Mouse (Mus musculus) heart, embryonic 12.5 days (tissue): ENCODE measurements at regions not wholly inside any gene's neighbourhood (a gene's known extent, or its start where the extent isn't known, plus 50 kb on each side); places are given as distances from the start of the nearest gene placed in this dataset.

Experiments used
- ATAC-seq: fragments of 200-750 bp; cut with Nextera tagmentation; 2 replicates; pipeline ENCODE4 v1.8.0; 2017; ENCODE audit warnings: moderate TSS enrichment, moderate library complexity; ENCODE audit not compliant: insufficient number of reproducible peaks, low FRiP score
- H3K27ac ChIP-seq: fragments of 300-500 bp; sonication (generic); 2 replicates; pipeline ENCODE4 v1.5.1; 2016; ENCODE audit warnings: mild to moderate bottlenecking, moderate library complexity; ENCODE audit not compliant: poor library complexity, severe bottlenecking
- H3K27me3 ChIP-seq: fragments of 300-500 bp; sonication (generic); replicated peaks from 2 replicates; pipeline ENCODE4 v1.6.1; 2016; ENCODE audit warnings: mild to moderate bottlenecking, moderate library complexity
- H3K36me3 ChIP-seq: fragments of 300-500 bp; sonication (generic); 2 replicates; pipeline ENCODE4 v1.6.1; 2016; ENCODE audit warnings: mild to moderate bottlenecking, moderate library complexity
- H3K4me1 ChIP-seq: fragments of 300-500 bp; sonication (generic); replicated peaks from 2 replicates; pipeline ENCODE4 v1.6.1; 2016; ENCODE audit warnings: mild to moderate bottlenecking
- H3K4me2 ChIP-seq: fragments of 300-500 bp; sonication (generic); 2 replicates; pipeline ENCODE4 v1.6.1; 2016; ENCODE audit warnings: mild to moderate bottlenecking, moderate library complexity
- H3K4me3 ChIP-seq: fragments of 300-500 bp; sonication (generic); 2 replicates; pipeline ENCODE4 v1.5.1; 2016; ENCODE audit warnings: mild to moderate bottlenecking
- H3K9ac ChIP-seq: fragments of 300-500 bp; sonication (generic); 2 replicates; pipeline ENCODE4 v1.6.1; 2016; ENCODE audit warnings: mild to moderate bottlenecking, moderate library complexity
- H3K9me3 ChIP-seq: fragments of 300-500 bp; sonication (generic); replicated peaks from 2 replicates; pipeline ENCODE4 v1.6.1; 2016; ENCODE audit warnings: mild to moderate bottlenecking, moderate library complexity
- WGBS: fragments of 180-500 bp; shearing (Covaris S2); methylation state at CpG from one replicate; pipeline ENCODE4 v1.1.7; 2016; 5-methylcytosine and 5-hydroxymethylcytosine counted together

GRCm38 (mm10) chr1:89207306-89207705 is 137.1 kb downstream of the Sh3bp4 start:
- Histone ChIP-seq H3K4me1 (no peaks in the 10 kb centered on the region), H3K27ac (no peak overlapping the region), H3K27me3 (no peaks in the 10 kb centered on the region), H3K4me2 (no peak overlapping the region), H3K9me3 (peaks cover 4% of the 10 kb centered on the region), H3K36me3 (no peaks in the 10 kb centered on the region), H3K4me3 (no peak overlapping the region), H3K9ac (no peak overlapping the region)
- no peak for ATAC-seq
- 6% methylated on average over 1 of the region's 1 CpGs for WGBS

GRCm38 (mm10) chr1:89211116-89211515 is 140.9 kb downstream of the Sh3bp4 start:
- H3K27me3 ChIP-seq, result no peaks in the 10 kb centered on the region
- ATAC-seq, result no peak
- no peak overlapping the region for H3K4me3 ChIP-seq
- no peak overlapping the region for H3K4me2 ChIP-seq
- WGBS, result 83% methylated on average over 6 of the region's 6 CpGs
- no peaks in the 10 kb centered on the region for H3K4me1 ChIP-seq
- no peaks in the 10 kb centered on the region for H3K36me3 ChIP-seq
- H3K27ac ChIP-seq, result no peak overlapping the region
- no peak overlapping the region for H3K9ac ChIP-seq
- no peaks in the 10 kb centered on the region; the same call in 1 of the 2 replicates for H3K9me3 ChIP-seq

GRCm38 (mm10) chr1:89228426-89228825 is 158.2 kb downstream of the Sh3bp4 start:
- WGBS, result 65% methylated on average over 5 of the region's 5 CpGs
- ATAC-seq, result no peak
- no peak overlapping the region for H3K27ac ChIP-seq
- no peak overlapping the region for H3K4me3 ChIP-seq
- H3K36me3 ChIP-seq, result no peaks in the 10 kb centered on the region
- peaks cover 5% of the 10 kb centered on the region; the same call in 1 of the 2 replicates for H3K4me1 ChIP-seq
- no peaks in the 10 kb centered on the region for H3K27me3 ChIP-seq
- H3K4me2 ChIP-seq, result no peak overlapping the region
- H3K9me3 ChIP-seq, result no peaks in the 10 kb centered on the region
- no peak overlapping the region for H3K9ac ChIP-seq

- H3K9me3 ChIP-seq, result no peaks in the 10 kb centered on the region
- H3K4me1 ChIP-seq, result peaks cover 5% of the 10 kb centered on the region; the same call in 1 of the 2 replicates
- no peak overlapping the region for H3K27ac ChIP-seq
- ATAC-seq, result no peak
- no peak overlapping the region for H3K4me3 ChIP-seq
- 79% methylated on average over 6 of the region's 6 CpGs for WGBS
- H3K4me2 ChIP-seq, result no peak overlapping the region
- H3K9ac ChIP-seq, result no peak overlapping the region
- no peaks in the 10 kb centered on the region for H3K36me3 ChIP-seq
- H3K27me3 ChIP-seq, result no peaks in the 10 kb centered on the region; the same call in 1 of the 2 replicates
Observed at GRCm38 (mm10) chr1:89231756-89232155, 161.5 kb downstream of the Sh3bp4 start.

- 67% methylated on average over 5 of the region's 5 CpGs for WGBS
- H3K27ac ChIP-seq, result no peak overlapping the region
- no peaks in the 10 kb centered on the region for H3K36me3 ChIP-seq
- no peaks in the 10 kb centered on the region; the same call in 1 of the 2 replicates for H3K27me3 ChIP-seq
- no peak overlapping the region for H3K4me2 ChIP-seq
- peaks cover 5% of the 10 kb centered on the region; the same call in 1 of the 2 replicates for H3K4me1 ChIP-seq
- H3K9me3 ChIP-seq, result no peaks in the 10 kb centered on the region
- no peak for ATAC-seq
- no peak overlapping the region for H3K4me3 ChIP-seq
- no peak overlapping the region for H3K9ac ChIP-seq
Observed at GRCm38 (mm10) chr1:89232391-89232790, 162.2 kb downstream of the Sh3bp4 start.

GRCm38 (mm10) chr1:89234895-89235294 is 164.7 kb downstream of the Sh3bp4 start:
- ATAC-seq, result peak; percentile 45; the same call in 1 of the 2 replicates
- Histone ChIP-seq H3K36me3 (no peaks in the 10 kb centered on the region), H3K9me3 (no peaks in the 10 kb centered on the region), H3K9ac (no peak overlapping the region), H3K27ac (no peak overlapping the region), H3K4me1 (peaks cover 5% of the 10 kb centered on the region; the same call in 1 of the 2 replicates), H3K4me3 (no peak overlapping the region), H3K27me3 (no peaks in the 10 kb centered on the region; the same call in 1 of the 2 replicates), H3K4me2 (no peak overlapping the region)
- 47% methylated on average over 8 of the region's 8 CpGs for WGBS

GRCm38 (mm10) chr1:89235296-89235695 is 165.1 kb downstream of the Sh3bp4 start:
- ATAC-seq, result no peak; the same call in 1 of the 2 replicates
- Histone ChIP-seq H3K4me3 (no peak overlapping the region), H3K9me3 (no peaks in the 10 kb centered on the region), H3K27ac (no peak overlapping the region), H3K4me1 (peaks cover 5% of the 10 kb centered on the region; the same call in 1 of the 2 replicates), H3K4me2 (no peak overlapping the region), H3K9ac (no peak overlapping the region), H3K27me3 (no peaks in the 10 kb centered on the region; the same call in 1 of the 2 replicates), H3K36me3 (no peaks in the 10 kb centered on the region)
- 38% methylated on average over 3 of the region's 3 CpGs for WGBS

- no peak for ATAC-seq
- no peaks in the 10 kb centered on the region; the same call in 1 of the 2 replicates for H3K27me3 ChIP-seq
- WGBS, result 61% methylated on average over 5 of the region's 5 CpGs
Observed at GRCm38 (mm10) chr1:89237696-89238095, 167.5 kb downstream of the Sh3bp4 start.

GRCm38 (mm10) chr1:89244598-89244997 is 174.4 kb downstream of the Sh3bp4 start:
- H3K4me1 ChIP-seq, result no peaks in the 10 kb centered on the region
- no peaks in the 10 kb centered on the region for H3K27me3 ChIP-seq
- no peak overlapping the region for H3K4me2 ChIP-seq
- ATAC-seq, result no peak
- no peaks in the 10 kb centered on the region for H3K36me3 ChIP-seq
- WGBS, result 86% methylated on average over 8 of the region's 8 CpGs
- H3K4me3 ChIP-seq, result no peak overlapping the region
- H3K9ac ChIP-seq, result no peak overlapping the region
- H3K9me3 ChIP-seq, result peaks cover 8% of the 10 kb centered on the region; the same call in 1 of the 2 replicates
- no peak overlapping the region for H3K27ac ChIP-seq

More at GRCm38 (mm10) chr1:89237696-89238095, 167.5 kb downstream of the Sh3bp4 start:
- H3K9me3 ChIP-seq, result no peaks in the 10 kb centered on the region
- no peaks in the 10 kb centered on the region for H3K36me3 ChIP-seq
- no peak overlapping the region for H3K27ac ChIP-seq
- no peak overlapping the region for H3K4me3 ChIP-seq
- no peak overlapping the region for H3K9ac ChIP-seq
- no peaks in the 10 kb centered on the region for H3K4me1 ChIP-seq
- no peak overlapping the region for H3K4me2 ChIP-seq

- peaks cover 8% of the 10 kb centered on the region; the same call in 1 of the 2 replicates for H3K9me3 ChIP-seq
- 62% methylated on average over 11 of the region's 11 CpGs for WGBS
- H3K36me3 ChIP-seq, result no peaks in the 10 kb centered on the region
- H3K4me2 ChIP-seq, result no peak overlapping the region
- H3K27ac ChIP-seq, result no peak overlapping the region
- no peak for ATAC-seq
- no peak overlapping the region for H3K4me3 ChIP-seq
- H3K4me1 ChIP-seq, result no peaks in the 10 kb centered on the region
- no peaks in the 10 kb centered on the region for H3K27me3 ChIP-seq
- H3K9ac ChIP-seq, result no peak overlapping the region
Observed at GRCm38 (mm10) chr1:89245202-89246003, 175.2 kb downstream of the Sh3bp4 start.

- 51% methylated on average over 2 of the region's 2 CpGs for whole genome bisulfite sequencing
- H3K4me3 ChIP-seq, result no peak overlapping the region
- no peaks in the 10 kb centered on the region for H3K27me3 ChIP-seq
- no peak for ATAC-seq
- H3K9ac ChIP-seq, result no peak overlapping the region
- peaks cover 8% of the 10 kb centered on the region for H3K9me3 ChIP-seq
- no peaks in the 10 kb centered on the region for H3K36me3 ChIP-seq
- H3K4me1 ChIP-seq, result no peaks in the 10 kb centered on the region
- no peak overlapping the region for H3K27ac ChIP-seq
- no peak overlapping the region for H3K4me2 ChIP-seq
Observed at GRCm38 (mm10) chr1:89251753-89252152, 181.5 kb downstream of the Sh3bp4 start.
